Mouse (Mus musculus): Measurements from ENCODE around the gene Dmwd. TPM values are rescaled to one million over a fixed set of nuclear protein-coding genes. Genes with fewer than 3 reads are reported as not detected.

Gene Dmwd
- polyA plus RNA-seq, 1 experiment: 16.3 TPM

GRCm38 (mm10) chr7:19048006-19048527 lies 28.0 kb upstream of the Dmwd start:
- no peak for TF ChIP-seq POLR2A (IDR thresholded peaks at IDR 0.05; ENCODE audit: low read depth, low read length)
- Histone ChIP-seq H3K27ac (ENCODE audit: insufficient read depth, low read depth, low read length) (no peak overlapping the region), H3K4me1 (ENCODE audit: control insufficient read depth, insufficient read depth, insufficient read length, low read length) (no peaks in the 10 kb centered on the region), H3K36me3 (ENCODE audit: control insufficient read depth, insufficient read depth, low read length) (peaks cover 80% of the 10 kb centered on the region), H3K27me3 (ENCODE audit: control insufficient read depth, insufficient read depth, low read length) (no peaks in the 10 kb centered on the region), H3K4me3 (ENCODE audit: low read depth, low read length) (no peak overlapping the region)
- WGBS: 86% methylated on average over 14 of the region's 14 CpGs

- TF ChIP-seq POLR2A (IDR thresholded peaks at IDR 0.05; ENCODE audit: low read depth, low read length) (no peak), CTCF (IDR thresholded peaks at IDR 0.05; ENCODE audit: extremely low read depth, insufficient read length, insufficient replicate concordance, low read depth, low read length) (no peak)
- Histone ChIP-seq H3K27me3 (ENCODE audit: control insufficient read depth, insufficient read depth, low read length) (no peaks in the 10 kb centered on the region), H3K4me1 (ENCODE audit: control insufficient read depth, insufficient read depth, insufficient read length, low read length) (no peaks in the 10 kb centered on the region), H3K4me3 (ENCODE audit: low read depth, low read length) (no peak overlapping the region), H3K36me3 (ENCODE audit: control insufficient read depth, insufficient read depth, low read length) (peaks cover 71% of the 10 kb centered on the region), H3K27ac (ENCODE audit: insufficient read depth, low read depth, low read length) (no peak overlapping the region)
- WGBS: 85% methylated on average over 5 of the region's 5 CpGs
These were observed 26.8 kb upstream of the Dmwd start for GRCm38 (mm10) chr7:19049252-19049651.

- peaks cover 62% of the 10 kb centered on the region for H3K36me3 ChIP-seq (ENCODE audit: control insufficient read depth, insufficient read depth, low read length)
- 77% methylated on average over 8 of the region's 8 CpGs for WGBS
- H3K27ac ChIP-seq (ENCODE audit: insufficient read depth, low read depth, low read length): no peak overlapping the region
- TF ChIP-seq POLR2A (IDR thresholded peaks at IDR 0.05; ENCODE audit: low read depth, low read length) (no peak), CTCF (IDR thresholded peaks at IDR 0.05; ENCODE audit: extremely low read depth, insufficient read length, insufficient replicate concordance, low read depth, low read length) (no peak)
- no peak overlapping the region for H3K4me3 ChIP-seq (ENCODE audit: low read depth, low read length)
- no peaks in the 10 kb centered on the region for H3K27me3 ChIP-seq (ENCODE audit: control insufficient read depth, insufficient read depth, low read length)
- no peaks in the 10 kb centered on the region for H3K4me1 ChIP-seq (ENCODE audit: control insufficient read depth, insufficient read depth, insufficient read length, low read length)
These were observed 25.9 kb upstream of the Dmwd start for GRCm38 (mm10) chr7:19050172-19050571.

GRCm38 (mm10) chr7:19051161-19051560 lies 24.9 kb upstream of the Dmwd start:
- Histone ChIP-seq H3K27me3 (ENCODE audit: control insufficient read depth, insufficient read depth, low read length) (no peaks in the 10 kb centered on the region), H3K4me1 (ENCODE audit: control insufficient read depth, insufficient read depth, insufficient read length, low read length) (no peaks in the 10 kb centered on the region), H3K27ac (ENCODE audit: insufficient read depth, low read depth, low read length) (no peak overlapping the region), H3K36me3 (ENCODE audit: control insufficient read depth, insufficient read depth, low read length) (peaks cover 52% of the 10 kb centered on the region), H3K4me3 (ENCODE audit: low read depth, low read length) (no peak overlapping the region)
- 75% methylated on average over 4 of the region's 4 CpGs for WGBS
- TF ChIP-seq CTCF (IDR thresholded peaks at IDR 0.05; ENCODE audit: extremely low read depth, insufficient read length, insufficient replicate concordance, low read depth, low read length): no peak
- no peak for TF ChIP-seq POLR2A (IDR thresholded peaks at IDR 0.05; ENCODE audit: low read depth, low read length)

- H3K4me1 ChIP-seq (ENCODE audit: control insufficient read depth, insufficient read depth, insufficient read length, low read length): no peaks in the 10 kb centered on the region
- H3K36me3 ChIP-seq (ENCODE audit: control insufficient read depth, insufficient read depth, low read length): peaks cover 38% of the 10 kb centered on the region
- WGBS: 90% methylated on average over 15 of the region's 15 CpGs
- H3K27ac ChIP-seq (ENCODE audit: insufficient read depth, low read depth, low read length): no peak overlapping the region
- no peak overlapping the region for H3K4me3 ChIP-seq (ENCODE audit: low read depth, low read length)
- TF ChIP-seq POLR2A (IDR thresholded peaks at IDR 0.05; ENCODE audit: low read depth, low read length): no peak
- TF ChIP-seq CTCF (IDR thresholded peaks at IDR 0.05; ENCODE audit: extremely low read depth, insufficient read length, insufficient replicate concordance, low read depth, low read length): no peak
- no peaks in the 10 kb centered on the region for H3K27me3 ChIP-seq (ENCODE audit: control insufficient read depth, insufficient read depth, low read length)
These were observed 23.5 kb upstream of the Dmwd start for GRCm38 (mm10) chr7:19052345-19053135.

GRCm38 (mm10) chr7:19053136-19053532 lies 22.9 kb upstream of the Dmwd start:
- WGBS: 87% methylated on average over 7 of the region's 7 CpGs
- Histone ChIP-seq H3K27ac (ENCODE audit: insufficient read depth, low read depth, low read length) (no peak overlapping the region), H3K36me3 (ENCODE audit: control insufficient read depth, insufficient read depth, low read length) (peaks cover 34% of the 10 kb centered on the region)

GRCm38 (mm10) chr7:19054047-19054776 lies 21.8 kb upstream of the Dmwd start, which contains the start of gene Rsph6a:
Gene Rsph6a (plus strand): TSS chr7:19054690.
- H3K4me3 ChIP-seq (ENCODE audit: low read depth, low read length): no peak within 1 kb of the TSS
- H3K36me3 ChIP-seq (ENCODE audit: control insufficient read depth, insufficient read depth, low read length): peaks cover 26% of the 10 kb centered on the region
- 57% methylated on average over 33 of the region's 33 CpGs for WGBS
- H3K27ac ChIP-seq (ENCODE audit: insufficient read depth, low read depth, low read length): no peak within 1 kb of the TSS
- H3K4me1 ChIP-seq (ENCODE audit: control insufficient read depth, insufficient read depth, insufficient read length, low read length): no peaks in the 10 kb centered on the region
- TF ChIP-seq CTCF (IDR thresholded peaks at IDR 0.05; ENCODE audit: extremely low read depth, insufficient read length, insufficient replicate concordance, low read depth, low read length): no peak; the same call in 1 of the 2 replicates
- no peak for TF ChIP-seq POLR2A (IDR thresholded peaks at IDR 0.05; ENCODE audit: low read depth, low read length)
- no peaks in the 10 kb centered on the region for H3K27me3 ChIP-seq (ENCODE audit: control insufficient read depth, insufficient read depth, low read length)

More at GRCm38 (mm10) chr7:19053136-19053532, 22.9 kb upstream of the Dmwd start:
- Histone ChIP-seq H3K27me3 (ENCODE audit: control insufficient read depth, insufficient read depth, low read length) (no peaks in the 10 kb centered on the region), H3K4me1 (ENCODE audit: control insufficient read depth, insufficient read depth, insufficient read length, low read length) (no peaks in the 10 kb centered on the region), H3K4me3 (ENCODE audit: low read depth, low read length) (no peak overlapping the region)
- no peak for TF ChIP-seq POLR2A (IDR thresholded peaks at IDR 0.05; ENCODE audit: low read depth, low read length)
- TF ChIP-seq CTCF (IDR thresholded peaks at IDR 0.05; ENCODE audit: extremely low read depth, insufficient read length, insufficient replicate concordance, low read depth, low read length): no peak

All from small intestine, adult 2 months (tissue).